Mouse (Mus musculus): ENCODE results near the gene Fam92b. TPM values are rescaled to one million over a fixed set of nuclear protein-coding genes. Genes with fewer than 3 reads are reported as not detected.

Fam92b gene
- total RNA-seq, 2 experiments from 2014 or later, result not detected

- peak overlapping the region; percentile 79 for H3K27ac ChIP-seq
- intact Hi-C loops (cut with DNase I), result loop anchor here (5.0 kb wide), 2 partner anchors 42 to 57 kb away; partner anchors contain the start of gene Gse1
Observed at GRCm38 (mm10) chr8:120184850-120185792, 7.9 kb upstream of the Fam92b start.

GRCm38 (mm10) chr8:120184366-120184765 is 7.1 kb upstream of the Fam92b start:
- Histone ChIP-seq H3K27ac (peak overlapping the region; percentile 2; the same call in 1 of the 2 replicates), H3K4me3 (no peak overlapping the region)
- no peak for TF ChIP-seq CTCF (IDR thresholded peaks at IDR 0.05)
- peak; percentile 76 for DNase-seq
- intact Hi-C loops (cut with DNase I), result loop anchor here (5.0 kb wide), 1 partner anchor 58 kb away; no protein-coding TSS in a partner anchor

More at GRCm38 (mm10) chr8:120184850-120185792, 7.9 kb upstream of the Fam92b start:
- peak; percentile 67 for DNase-seq
- no peak for TF ChIP-seq CTCF (IDR thresholded peaks at IDR 0.05)
- peak overlapping the region; percentile 13; the same call in 1 of the 2 replicates for H3K4me3 ChIP-seq

GRCm38 (mm10) chr8:120181861-120182414 is 4.7 kb upstream of the Fam92b start:
- H3K27ac ChIP-seq, result no peak overlapping the region
- no peak for DNase-seq
- H3K4me3 ChIP-seq, result no peak overlapping the region
- intact Hi-C loops (cut with DNase I), result loop anchor here (2.0 to 5.0 kb wide), 2 partner anchors 29 to 60 kb away; no protein-coding TSS in a partner anchor
- TF ChIP-seq CTCF (IDR thresholded peaks at IDR 0.05), result peak; percentile 29; the same call in 1 of the 2 replicates

GRCm38 (mm10) chr8:120181274-120181673 is 4.0 kb upstream of the Fam92b start:
- intact Hi-C loops (cut with DNase I), result loop anchor here (2.0 to 5.0 kb wide), 2 partner anchors 30 to 61 kb away; no protein-coding TSS in a partner anchor
- DNase-seq, result no peak
- peak overlapping the region; percentile 2; the same call in 1 of the 2 replicates for H3K27ac ChIP-seq

GRCm38 (mm10) chr8:120180445-120180970 is 3.2 kb upstream of the Fam92b start:
- intact Hi-C loops (cut with DNase I), result loop anchor here (2.0 to 5.0 kb wide), 2 partner anchors 30 to 62 kb away; no protein-coding TSS in a partner anchor

More at GRCm38 (mm10) chr8:120181274-120181673, 4.0 kb upstream of the Fam92b start:
- no peak for TF ChIP-seq CTCF (IDR thresholded peaks at IDR 0.05)
- H3K4me3 ChIP-seq, result no peak overlapping the region

GRCm38 (mm10) chr8:120179027-120179431 is 1.8 kb upstream of the Fam92b start:
- H3K4me3 ChIP-seq, result peak overlapping the region; percentile 58
- DNase-seq, result peak; percentile 90
- intact Hi-C loops (cut with DNase I), result loop anchor here (1.0 to 5.0 kb wide), 4 partner anchors 88 to 439 kb away; no protein-coding TSS in a partner anchor
- TF ChIP-seq CTCF (IDR thresholded peaks at IDR 0.05), result peak; percentile 79
- peak overlapping the region; percentile 54; the same call in 1 of the 2 replicates for H3K27ac ChIP-seq

More at GRCm38 (mm10) chr8:120180445-120180970, 3.2 kb upstream of the Fam92b start:
- no peak overlapping the region for H3K27ac ChIP-seq
- TF ChIP-seq CTCF (IDR thresholded peaks at IDR 0.05), result no peak
- no peak overlapping the region for H3K4me3 ChIP-seq
- no peak for DNase-seq

GRCm38 (mm10) chr8:120178124-120178514 is 853 bp upstream of the Fam92b start:
- intact Hi-C loops (cut with DNase I), result loop anchor here (5.0 kb wide), 2 partner anchors 89 to 419 kb away; no protein-coding TSS in a partner anchor
- TF ChIP-seq CTCF (IDR thresholded peaks at IDR 0.05), result no peak
- DNase-seq, result no peak
- H3K4me3 ChIP-seq, result no peak overlapping the region
- H3K27ac ChIP-seq, result no peak overlapping the region

GRCm38 (mm10) chr8:120176605-120177004 is 661 bp downstream of the Fam92b start:
- TF ChIP-seq CTCF (IDR thresholded peaks at IDR 0.05), result no peak
- no peak for DNase-seq
- intact Hi-C loops (cut with DNase I), result loop anchor here (5.0 kb wide), 2 partner anchors 91 to 421 kb away; no protein-coding TSS in a partner anchor
- H3K27ac ChIP-seq, result no peak overlapping the region
- H3K4me3 ChIP-seq, result no peak overlapping the region

- intact Hi-C loops (cut with DNase I), result loop anchor here (5.0 kb wide), 2 partner anchors 93 to 423 kb away; no protein-coding TSS in a partner anchor
- no peak for DNase-seq
- Histone ChIP-seq H3K27ac (no peak overlapping the region), H3K4me3 (no peak overlapping the region)
- TF ChIP-seq CTCF (IDR thresholded peaks at IDR 0.05), result no peak
Observed at GRCm38 (mm10) chr8:120174606-120175005, 2.7 kb downstream of the Fam92b start.

GRCm38 (mm10) chr8:120173195-120173594 is 4.1 kb downstream of the Fam92b start:
- DNase-seq, result no peak
- intact Hi-C loops (cut with DNase I), result no loop called here
- Histone ChIP-seq H3K27ac (no peak overlapping the region), H3K4me3 (no peak overlapping the region)
- no peak for TF ChIP-seq CTCF (IDR thresholded peaks at IDR 0.05)

- H3K27ac ChIP-seq, result no peak overlapping the region
- intact Hi-C loops (cut with DNase I), result no loop called here
- TF ChIP-seq CTCF (IDR thresholded peaks at IDR 0.05), result no peak
- no peak for DNase-seq
- no peak overlapping the region for H3K4me3 ChIP-seq
Observed at GRCm38 (mm10) chr8:120169119-120169518, 8.1 kb downstream of the Fam92b start.

GRCm38 (mm10) chr8:120167821-120168220 is 9.4 kb downstream of the Fam92b start:
- intact Hi-C loops (cut with DNase I), result no loop called here
- Histone ChIP-seq H3K27ac (no peak overlapping the region), H3K4me3 (no peak overlapping the region)
- DNase-seq, result no peak
- no peak for TF ChIP-seq CTCF (IDR thresholded peaks at IDR 0.05)
